Mouse (Mus musculus) liver, postnatal 0 days (tissue): ENCODE measurements at regions not wholly inside any gene's neighbourhood (a gene's known extent, or its start where the extent isn't known, plus 50 kb on each side); places are given as distances from the start of the nearest gene placed in this dataset.

Experiments used
- CTCF ChIP-seq: sonication (generic); IDR thresholded peaks from 2 replicates; pipeline ENCODE4 v1.5.1; 2016; ENCODE audit warnings: antibody characterized with exemption, low read depth
- EP300 ChIP-seq: IDR thresholded peaks from 2 replicates; pipeline ENCODE4 v1.6.1; 2016; ENCODE audit warnings: antibody characterized with exemption, low read depth, mild to moderate bottlenecking

DNA sequence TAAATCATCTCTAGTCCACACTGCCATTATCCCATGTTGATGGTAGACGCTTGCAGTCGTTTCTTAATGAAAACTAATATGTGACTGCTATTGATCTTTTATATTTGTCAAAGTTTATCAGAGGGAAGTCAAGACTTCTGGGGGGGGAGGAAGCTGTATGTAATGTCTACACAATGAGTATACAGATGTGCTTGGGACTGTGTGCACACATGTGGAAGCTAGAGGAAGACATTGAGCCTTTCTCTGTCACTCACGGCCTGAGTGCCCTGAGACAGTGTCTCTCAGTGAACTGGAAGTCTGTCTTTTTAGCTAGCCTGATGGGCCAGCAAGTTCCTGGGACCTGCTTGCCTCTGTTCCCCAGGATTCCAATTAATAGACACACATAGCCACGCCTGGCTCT lies 366.7 kb upstream of the Gm26657 start:
- TF ChIP-seq CTCF, result no peak
- TF ChIP-seq EP300, result no peak
